Mouse (Mus musculus) limb, embryonic 10.5 days (tissue): ENCODE results near the gene Angptl2. TPM values are rescaled to one million over a fixed set of nuclear protein-coding genes. Genes with fewer than 3 reads are reported as not detected.

Source experiments
- DNase-seq: peaks from one replicate; pipeline ENCODE4 v3.0.0-alpha.2; 2017; ENCODE audit warnings: low spot score
- H3K27ac ChIP-seq: fragments of 300-500 bp; sonication (generic); 2 replicates; pipeline ENCODE4 v1.5.1; 2016; ENCODE audit warnings: mild to moderate bottlenecking
- H3K27me3 ChIP-seq: fragments of 300-500 bp; sonication (generic); 2 replicates; pipeline ENCODE4 v1.6.1; 2016; ENCODE audit warnings: low read depth, mild to moderate bottlenecking; ENCODE audit not compliant: poor library complexity, severe bottlenecking
- H3K36me3 ChIP-seq: fragments of 300-500 bp; sonication (generic); 2 replicates; pipeline ENCODE4 v1.6.1; 2016; ENCODE audit warnings: mild to moderate bottlenecking, moderate library complexity
- H3K4me1 ChIP-seq: fragments of 300-500 bp; sonication (generic); 2 replicates; pipeline ENCODE4 v1.6.1; 2016
- H3K4me3 ChIP-seq: fragments of 300-500 bp; sonication (generic); 2 replicates; pipeline ENCODE4 v1.5.1; 2016; ENCODE audit warnings: mild to moderate bottlenecking, moderate library complexity
- H3K9me3 ChIP-seq: fragments of 300-500 bp; sonication (generic); replicated peaks from 2 replicates; pipeline ENCODE4 v1.6.1; 2016; ENCODE audit warnings: mild to moderate bottlenecking
- WGBS: fragments of 180-500 bp; shearing (Covaris S2); methylation state at CpG from one replicate; pipeline ENCODE4 v1.1.7; 2016; 5-methylcytosine and 5-hydroxymethylcytosine counted together
- polyA plus RNA-seq: library from polyadenylated mRNA; unstranded; fragments of >200 nt; fragmentation: Nextera tagmentation; extraction: Ambion mirVana; gene quantifications from 2 replicates; pipeline ENCODE4 v1.2.1, GENCODE M21; 2016

Gene Angptl2
- polyA plus RNA-seq, 1 experiment from 2014 or later = 51.8 TPM

- no peaks in the 10 kb centered on the region for H3K27me3 ChIP-seq
- no peak overlapping the region for H3K4me3 ChIP-seq
- peaks cover 69% of the 10 kb centered on the region for H3K36me3 ChIP-seq
- WGBS = 90% methylated on average over 6 of the region's 6 CpGs
- H3K4me1 ChIP-seq = peaks cover 48% of the 10 kb centered on the region
- DNase-seq = no peak
- no peaks in the 10 kb centered on the region for H3K9me3 ChIP-seq
- no peak overlapping the region for H3K27ac ChIP-seq
Measured at GRCm38 (mm10) chr2:33222480-33222879, 6.6 kb downstream of the Angptl2 start.

GRCm38 (mm10) chr2:33223656-33224358 lies 7.9 kb downstream of the Angptl2 start:
- no peak overlapping the region for H3K4me3 ChIP-seq
- WGBS = 84% methylated on average over 10 of the region's 10 CpGs
- H3K9me3 ChIP-seq = no peaks in the 10 kb centered on the region
- H3K27me3 ChIP-seq = no peaks in the 10 kb centered on the region
- peaks cover 79% of the 10 kb centered on the region for H3K36me3 ChIP-seq
- no peak for DNase-seq
- no peak overlapping the region for H3K27ac ChIP-seq
- H3K4me1 ChIP-seq = peaks cover 37% of the 10 kb centered on the region

GRCm38 (mm10) chr2:33225921-33226320 lies 10.1 kb downstream of the Angptl2 start:
- no peak for DNase-seq
- Histone ChIP-seq H3K9me3 (no peaks in the 10 kb centered on the region), H3K27ac (no peak overlapping the region), H3K27me3 (no peaks in the 10 kb centered on the region), H3K4me3 (no peak overlapping the region), H3K36me3 (peaks cover 82% of the 10 kb centered on the region), H3K4me1 (peaks cover 23% of the 10 kb centered on the region)
- 92% methylated on average over 7 of the region's 7 CpGs for WGBS

- Histone ChIP-seq H3K9me3 (no peaks in the 10 kb centered on the region), H3K4me1 (peaks cover 26% of the 10 kb centered on the region), H3K27me3 (no peaks in the 10 kb centered on the region), H3K36me3 (peaks cover 81% of the 10 kb centered on the region), H3K4me3 (no peak overlapping the region), H3K27ac (no peak overlapping the region)
- DNase-seq = no peak
- 95% methylated on average over 11 of the region's 11 CpGs for WGBS
Measured at GRCm38 (mm10) chr2:33228077-33228476, 12.2 kb downstream of the Angptl2 start.

GRCm38 (mm10) chr2:33228551-33228950 lies 12.7 kb downstream of the Angptl2 start:
- Histone ChIP-seq H3K9me3 (no peaks in the 10 kb centered on the region), H3K27me3 (no peaks in the 10 kb centered on the region), H3K36me3 (peaks cover 81% of the 10 kb centered on the region), H3K27ac (no peak overlapping the region), H3K4me3 (no peak overlapping the region), H3K4me1 (peaks cover 26% of the 10 kb centered on the region)
- WGBS = 96% methylated on average over 15 of the region's 15 CpGs
- no peak for DNase-seq

- Histone ChIP-seq H3K27ac (no peak overlapping the region), H3K36me3 (peaks cover 83% of the 10 kb centered on the region), H3K27me3 (no peaks in the 10 kb centered on the region), H3K4me3 (no peak overlapping the region), H3K9me3 (no peaks in the 10 kb centered on the region), H3K4me1 (peaks cover 29% of the 10 kb centered on the region)
- WGBS = 66% methylated on average over 10 of the region's 10 CpGs
- DNase-seq = no peak
Measured at GRCm38 (mm10) chr2:33230701-33231100, 14.8 kb downstream of the Angptl2 start.

GRCm38 (mm10) chr2:33231788-33232187 lies 15.9 kb downstream of the Angptl2 start:
- no peak overlapping the region for H3K27ac ChIP-seq
- WGBS = 84% methylated on average over 2 of the region's 2 CpGs
- peaks cover 82% of the 10 kb centered on the region for H3K36me3 ChIP-seq
- H3K4me3 ChIP-seq = no peak overlapping the region
- no peak for DNase-seq
- no peaks in the 10 kb centered on the region for H3K27me3 ChIP-seq
- peaks cover 24% of the 10 kb centered on the region for H3K4me1 ChIP-seq
- no peaks in the 10 kb centered on the region for H3K9me3 ChIP-seq

GRCm38 (mm10) chr2:33232782-33233570 lies 17.1 kb downstream of the Angptl2 start:
- no peak for DNase-seq
- peaks cover 21% of the 10 kb centered on the region for H3K4me1 ChIP-seq
- WGBS = 74% methylated on average over 6 of the region's 6 CpGs
- H3K27ac ChIP-seq = no peak overlapping the region
- no peak overlapping the region for H3K4me3 ChIP-seq
- no peaks in the 10 kb centered on the region for H3K9me3 ChIP-seq
- no peaks in the 10 kb centered on the region for H3K27me3 ChIP-seq
- H3K36me3 ChIP-seq = peaks cover 84% of the 10 kb centered on the region

GRCm38 (mm10) chr2:33233856-33234255 lies 18.0 kb downstream of the Angptl2 start:
- no peak for DNase-seq
- WGBS = 86% methylated on average over 5 of the region's 5 CpGs
- Histone ChIP-seq H3K4me1 (peaks cover 21% of the 10 kb centered on the region), H3K36me3 (peaks cover 84% of the 10 kb centered on the region), H3K4me3 (no peak overlapping the region), H3K27me3 (no peaks in the 10 kb centered on the region), H3K27ac (no peak overlapping the region), H3K9me3 (no peaks in the 10 kb centered on the region)

- Histone ChIP-seq H3K4me3 (no peak overlapping the region), H3K27ac (no peak overlapping the region)
- 86% methylated on average over 4 of the region's 4 CpGs for WGBS
Measured at GRCm38 (mm10) chr2:33234848-33235247, 19.0 kb downstream of the Angptl2 start.

GRCm38 (mm10) chr2:33237581-33237980 lies 21.7 kb downstream of the Angptl2 start:
- 91% methylated on average over 6 of the region's 6 CpGs for WGBS
- DNase-seq = no peak
- Histone ChIP-seq H3K9me3 (no peaks in the 10 kb centered on the region), H3K4me1 (peaks cover 5% of the 10 kb centered on the region; the same call in 1 of the 2 replicates), H3K4me3 (no peak overlapping the region), H3K27ac (no peak overlapping the region), H3K36me3 (peaks cover 66% of the 10 kb centered on the region), H3K27me3 (no peaks in the 10 kb centered on the region)

More at GRCm38 (mm10) chr2:33234848-33235247, 19.0 kb downstream of the Angptl2 start:
- Histone ChIP-seq H3K4me1 (peaks cover 21% of the 10 kb centered on the region), H3K27me3 (no peaks in the 10 kb centered on the region), H3K36me3 (peaks cover 77% of the 10 kb centered on the region), H3K9me3 (no peaks in the 10 kb centered on the region)
- DNase-seq = no peak

GRCm38 (mm10) chr2:33244880-33245279 lies 29.0 kb downstream of the Angptl2 start:
- no peak for DNase-seq
- Histone ChIP-seq H3K36me3 (peaks cover 73% of the 10 kb centered on the region), H3K27me3 (no peaks in the 10 kb centered on the region), H3K9me3 (no peaks in the 10 kb centered on the region), H3K4me1 (peaks cover 7% of the 10 kb centered on the region), H3K4me3 (no peak overlapping the region), H3K27ac (no peak overlapping the region)
- WGBS = 86% methylated on average over 6 of the region's 6 CpGs

- peaks cover 73% of the 10 kb centered on the region for H3K36me3 ChIP-seq
- no peaks in the 10 kb centered on the region for H3K27me3 ChIP-seq
- no peak overlapping the region for H3K4me3 ChIP-seq
- H3K4me1 ChIP-seq = peaks cover 11% of the 10 kb centered on the region
- H3K9me3 ChIP-seq = no peaks in the 10 kb centered on the region
- H3K27ac ChIP-seq = no peak overlapping the region
- DNase-seq = no peak
Measured at GRCm38 (mm10) chr2:33245350-33245749, 29.5 kb downstream of the Angptl2 start.
